Mouse (Mus musculus) C2C12 (cell line): ENCODE measurements at regions not wholly inside any gene's neighbourhood (a gene's known extent, or its start where the extent isn't known, plus 50 kb on each side); places are given as distances from the start of the nearest gene placed in this dataset.

Experiments used
- CEBPB ChIP-seq: IDR thresholded peaks from one replicate; pipeline ENCODE4 v1.6.1; 2011; ENCODE audit warnings: low read depth, mild to moderate bottlenecking, control low read depth, moderate library complexity
- CTCF ChIP-seq: IDR thresholded peaks from one replicate; pipeline ENCODE4 v1.5.1; 2011; ENCODE audit not compliant: control insufficient read depth, insufficient read depth, insufficient read length
- FOSL1 ChIP-seq: IDR thresholded peaks from one replicate; pipeline ENCODE4 v1.8.0; 2011; ENCODE audit warnings: mild to moderate bottlenecking, low read length; ENCODE audit not compliant: poor library complexity, insufficient read depth, severe bottlenecking
- MAX ChIP-seq: IDR thresholded peaks from one replicate; pipeline ENCODE4 v1.6.1; 2011; ENCODE audit warnings: mild to moderate bottlenecking, control low read depth
- USF1 ChIP-seq: IDR thresholded peaks from one replicate; pipeline ENCODE4 v1.6.1; 2011; ENCODE audit warnings: low read depth, mild to moderate bottlenecking, control low read depth, moderate library complexity

DNA sequence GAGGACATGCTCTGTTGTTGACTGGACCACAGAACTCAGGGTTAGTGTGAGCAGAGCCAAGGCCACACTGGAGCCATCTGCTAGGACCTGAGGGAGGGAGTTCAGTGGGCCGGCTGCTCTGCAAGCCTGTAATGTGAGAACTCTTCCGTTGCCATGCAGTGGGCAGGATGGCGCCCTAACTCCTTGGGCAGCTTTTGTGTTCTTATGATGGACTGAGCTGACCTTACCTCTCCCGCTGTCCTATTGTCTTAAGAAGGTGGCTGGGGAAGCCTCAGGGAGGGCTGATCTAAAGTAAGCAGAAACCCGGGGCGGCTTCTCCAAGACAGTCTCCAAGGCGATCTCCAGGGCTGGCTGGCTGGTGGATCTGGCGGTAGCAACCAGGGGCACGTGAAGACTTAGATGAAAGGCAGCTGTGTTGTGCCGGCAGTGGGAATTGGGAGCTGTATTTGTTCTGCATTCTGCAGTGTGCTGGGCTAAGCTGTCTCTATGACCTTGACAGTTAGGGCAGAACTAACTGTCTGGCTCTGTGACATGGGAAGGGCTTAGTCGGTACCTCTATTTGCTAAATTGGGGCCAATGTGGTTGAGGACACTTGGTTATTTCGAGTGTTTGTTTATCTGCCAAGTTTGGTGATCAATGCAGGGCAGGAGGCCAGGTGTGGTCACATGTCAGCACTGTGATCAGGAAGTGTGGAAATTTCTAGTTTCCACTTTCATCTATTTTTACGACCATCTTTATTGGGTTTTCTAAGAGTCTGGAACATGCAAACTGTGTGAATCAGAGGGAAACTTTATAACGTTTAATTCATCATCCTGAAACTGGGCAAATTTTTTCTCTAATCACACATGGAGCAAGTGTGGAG is 843.1 kb upstream of the Car8 start:
- TF ChIP-seq CTCF (no peak), CEBPB (no peak), USF1 (no peak), MAX (no peak), FOSL1 (no peak)
